Mouse (Mus musculus) heart, embryonic 11.5 days (tissue): ENCODE results near the gene Obscn. TPM values are rescaled to one million over a fixed set of nuclear protein-coding genes. Genes with fewer than 3 reads are reported as not detected.
A peak's percentile ranks its signal among the peaks of the same experiment; 100 is the strongest.

Experiments
- ATAC-seq: fragments of 200-750 bp; cut with Nextera tagmentation; replicated peaks from 2 replicates; pipeline ENCODE4 v1.8.0; 2017; ENCODE audit warnings: moderate library complexity; ENCODE audit not compliant: insufficient number of reproducible peaks, low FRiP score, low TSS enrichment
- H3K27ac ChIP-seq: fragments of 300-500 bp; sonication (generic); 2 replicates; pipeline ENCODE4 v1.5.1; 2014; ENCODE audit warnings: mild to moderate bottlenecking, low read depth, low read length
- H3K27me3 ChIP-seq: fragments of 300-500 bp; sonication (generic); 2 replicates; pipeline ENCODE4 v1.6.1; 2014; ENCODE audit warnings: mild to moderate bottlenecking, low read length, mixed read lengths; ENCODE audit not compliant: control insufficient read depth, insufficient read depth
- H3K36me3 ChIP-seq: fragments of 300-500 bp; sonication (generic); 2 replicates; pipeline ENCODE4 v1.6.1; 2014; ENCODE audit warnings: mild to moderate bottlenecking, low read length, moderate library complexity, mixed read lengths; ENCODE audit not compliant: control insufficient read depth, insufficient read depth
- H3K4me1 ChIP-seq: fragments of 300-500 bp; sonication (generic); 2 replicates; pipeline ENCODE4 v1.6.1; 2014; ENCODE audit warnings: low read length; ENCODE audit not compliant: control insufficient read depth, insufficient read depth
- H3K4me2 ChIP-seq: fragments of 300-500 bp; sonication (generic); 2 replicates; pipeline ENCODE4 v1.6.1; 2014; ENCODE audit warnings: mild to moderate bottlenecking, moderate library complexity
- H3K4me3 ChIP-seq: fragments of 300-500 bp; sonication (generic); 2 replicates; pipeline ENCODE4 v1.5.1; 2014; ENCODE audit warnings: low read depth, low read length
- H3K9ac ChIP-seq: fragments of 300-500 bp; sonication (generic); 2 replicates; pipeline ENCODE4 v1.6.1; 2014; ENCODE audit warnings: mild to moderate bottlenecking, low read depth, low read length, moderate library complexity
- H3K9me3 ChIP-seq: fragments of 300-500 bp; sonication (generic); replicated peaks from 2 replicates; pipeline ENCODE4 v1.6.1; 2016; ENCODE audit warnings: low read length; ENCODE audit not compliant: control insufficient read depth
- WGBS: fragments of 180-500 bp; shearing (Covaris S2); extraction: QIAGEN DNeasy Blood & Tissue Kit; methylation state at CpG from one replicate; pipeline ENCODE4 v1.1.7; 2014; ENCODE audit not compliant: insufficient replicate concordance; 5-methylcytosine and 5-hydroxymethylcytosine counted together
- polyA plus RNA-seq: library from polyadenylated mRNA; unstranded; fragments of >200 nt; fragmentation: Nextera tagmentation; extraction: Ambion mirVana; gene quantifications from 2 replicates; pipeline ENCODE4 v1.2.1, GENCODE M21; 2014

Gene Obscn
- polyA plus RNA-seq, 1 experiment from 2014 or later = 39.3 TPM

- 87% methylated on average over 21 of the region's 21 CpGs for WGBS
- Histone ChIP-seq H3K4me2 (peak overlapping the region; percentile 54), H3K9me3 (no peaks in the 10 kb centered on the region), H3K4me1 (peaks cover 53% of the 10 kb centered on the region), H3K27me3 (no peaks in the 10 kb centered on the region; the same call in 1 of the 2 replicates), H3K9ac (0 out of 2 replicates have a peak overlapping the region, but pooled peaks have one; percentile 8), H3K27ac (no peak overlapping the region), H3K4me3 (no peak overlapping the region), H3K36me3 (no peaks in the 10 kb centered on the region)
- ATAC-seq = no peak
Observed at GRCm38 (mm10) chr11:59000635-59001034, 135.6 kb downstream of the Obscn start.

GRCm38 (mm10) chr11:58999830-59000229, 136.4 kb downstream of the Obscn start:
- Histone ChIP-seq H3K36me3 (no peaks in the 10 kb centered on the region), H3K9ac (peak overlapping the region; percentile 6; the same call in 1 of the 2 replicates), H3K4me3 (no peak overlapping the region), H3K4me2 (peak overlapping the region; percentile 54), H3K4me1 (peaks cover 59% of the 10 kb centered on the region), H3K27ac (peak overlapping the region; percentile 50), H3K27me3 (peaks cover 8% of the 10 kb centered on the region; the same call in 1 of the 2 replicates), H3K9me3 (no peaks in the 10 kb centered on the region)
- no peak for ATAC-seq
- WGBS = 77% methylated on average over 6 of the region's 6 CpGs

GRCm38 (mm10) chr11:58999158-58999557, 137.0 kb downstream of the Obscn start:
- H3K36me3 ChIP-seq = no peaks in the 10 kb centered on the region
- 27% methylated on average over 11 of the region's 11 CpGs for WGBS
- H3K9ac ChIP-seq = no peak overlapping the region; the same call in 1 of the 2 replicates
- H3K27ac ChIP-seq = peak overlapping the region; percentile 50
- no peaks in the 10 kb centered on the region for H3K9me3 ChIP-seq
- peaks cover 8% of the 10 kb centered on the region; the same call in 1 of the 2 replicates for H3K27me3 ChIP-seq
- no peak for ATAC-seq
- peaks cover 66% of the 10 kb centered on the region for H3K4me1 ChIP-seq
- H3K4me2 ChIP-seq = peak overlapping the region; percentile 54
- H3K4me3 ChIP-seq = peak overlapping the region; percentile 8

GRCm38 (mm10) chr11:58997541-58997940, 138.7 kb downstream of the Obscn start:
- WGBS = 51% methylated on average over 5 of the region's 5 CpGs
- H3K27me3 ChIP-seq = peaks cover 9% of the 10 kb centered on the region; the same call in 1 of the 2 replicates
- no peaks in the 10 kb centered on the region for H3K36me3 ChIP-seq
- H3K4me2 ChIP-seq = peak overlapping the region; percentile 54
- peaks cover 72% of the 10 kb centered on the region for H3K4me1 ChIP-seq
- no peak overlapping the region for H3K27ac ChIP-seq
- no peaks in the 10 kb centered on the region for H3K9me3 ChIP-seq
- H3K4me3 ChIP-seq = no peak overlapping the region
- ATAC-seq = no peak
- no peak overlapping the region for H3K9ac ChIP-seq

- Histone ChIP-seq H3K27ac (no peak overlapping the region), H3K36me3 (no peaks in the 10 kb centered on the region), H3K4me3 (no peak overlapping the region), H3K4me1 (peaks cover 64% of the 10 kb centered on the region), H3K9ac (0 out of 2 replicates have a peak overlapping the region, but pooled peaks have one; percentile 22), H3K27me3 (peaks cover 10% of the 10 kb centered on the region; the same call in 1 of the 2 replicates), H3K4me2 (peak overlapping the region; percentile 11; the same call in 1 of the 2 replicates), H3K9me3 (no peaks in the 10 kb centered on the region)
- 39% methylated on average over 12 of the region's 12 CpGs for WGBS
- ATAC-seq = no peak
Observed at GRCm38 (mm10) chr11:58995807-58996370, 140.3 kb downstream of the Obscn start.

DNA sequence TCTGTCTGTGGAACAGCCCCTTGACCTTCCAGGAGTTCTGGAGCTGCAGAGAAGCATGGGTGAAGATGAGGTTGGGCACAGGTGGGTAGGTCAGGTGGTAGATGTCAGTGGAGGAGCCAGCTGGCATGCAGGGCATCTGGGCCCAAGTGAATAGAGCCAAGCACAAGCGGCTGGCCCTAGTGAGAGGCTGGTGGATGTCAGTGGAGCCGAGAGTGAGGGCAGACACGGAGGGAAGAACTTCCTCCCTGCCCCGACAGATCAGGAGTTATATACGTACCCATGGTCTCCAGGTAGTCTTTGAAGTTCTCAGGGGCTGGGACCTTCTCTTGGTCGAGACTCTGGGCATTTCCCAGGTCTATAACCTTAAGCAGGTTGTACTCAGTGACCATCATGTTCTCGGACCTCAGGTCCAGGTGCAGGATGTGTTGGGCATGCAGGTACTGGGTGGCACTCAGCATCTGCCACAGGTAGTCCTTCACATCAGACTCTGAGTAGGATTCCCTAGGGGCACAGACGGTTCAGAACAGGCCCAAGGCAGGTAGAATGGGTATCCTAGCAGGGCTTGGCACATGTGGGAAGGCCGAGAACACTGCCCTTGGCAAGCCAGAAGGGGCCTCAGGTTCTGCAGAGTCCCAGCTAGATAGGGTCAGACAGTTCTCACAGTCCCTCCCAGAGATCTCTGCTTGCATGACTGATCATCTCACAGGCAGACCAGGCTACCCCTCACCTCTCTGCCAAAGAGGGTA, 141.0 kb downstream of the Obscn start:
- no peak overlapping the region for H3K4me3 ChIP-seq
- no peak overlapping the region for H3K27ac ChIP-seq
- ATAC-seq = no peak
- no peaks in the 10 kb centered on the region for H3K9me3 ChIP-seq
- WGBS = 83% methylated on average over 9 of the region's 9 CpGs
- H3K4me2 ChIP-seq = peak overlapping the region; percentile 68; the same call in 1 of the 2 replicates
- H3K9ac ChIP-seq = no peak overlapping the region
- H3K36me3 ChIP-seq = no peaks in the 10 kb centered on the region
- peaks cover 10% of the 10 kb centered on the region; the same call in 1 of the 2 replicates for H3K27me3 ChIP-seq
- peaks cover 66% of the 10 kb centered on the region for H3K4me1 ChIP-seq

- Histone ChIP-seq H3K4me2 (peak overlapping the region; percentile 68), H3K4me3 (peak overlapping the region; percentile 35), H3K9ac (0 out of 2 replicates have a peak overlapping the region, but pooled peaks have one; percentile 28), H3K4me1 (peaks cover 67% of the 10 kb centered on the region), H3K9me3 (no peaks in the 10 kb centered on the region), H3K27me3 (peaks cover 10% of the 10 kb centered on the region; the same call in 1 of the 2 replicates), H3K36me3 (peaks cover 3% of the 10 kb centered on the region; the same call in 1 of the 2 replicates), H3K27ac (peak overlapping the region; percentile 22; the same call in 1 of the 2 replicates)
- peak; percentile 33; the same call in 1 of the 2 replicates for ATAC-seq
- 3% methylated on average over 35 of the region's 35 CpGs for WGBS
Observed at GRCm38 (mm10) chr11:58994337-58994826, 141.8 kb downstream of the Obscn start.

- 51% methylated on average over 6 of the region's 6 CpGs for WGBS
- Histone ChIP-seq H3K9me3 (no peaks in the 10 kb centered on the region), H3K4me3 (no peak overlapping the region), H3K4me1 (peaks cover 66% of the 10 kb centered on the region), H3K4me2 (no peak overlapping the region), H3K27me3 (peaks cover 10% of the 10 kb centered on the region; the same call in 1 of the 2 replicates), H3K36me3 (peaks cover 12% of the 10 kb centered on the region), H3K9ac (no peak overlapping the region), H3K27ac (no peak overlapping the region)
- no peak for ATAC-seq
Observed at GRCm38 (mm10) chr11:58993091-58993670, 143.0 kb downstream of the Obscn start.
